Mouse (Mus musculus) adrenal gland, adult 2 months (tissue): ENCODE results near the gene Odf4. TPM values are rescaled to one million over a fixed set of nuclear protein-coding genes. Genes with fewer than 3 reads are reported as not detected.
"Not testable (repeated sequence)": the region's sequence is repeated elsewhere in the genome, so short reads cannot be mapped to it uniquely, and the experiment has no call there.

Experiments used
- DNase-seq: peaks from one replicate; pipeline ENCODE4 v3.0.0; 2021
- long read RNA-seq: library from polyadenylated mRNA; stranded (forward); transcript quantifications from one replicate; pipeline ENCODE4 v2.0.0, GENCODE M21; 2021
- polyA plus RNA-seq: library from polyadenylated mRNA; depleted of rRNA; stranded (reverse); fragments of >200 nt; gene quantifications from 2 replicates; pipeline ENCODE4 v1.2.3, GENCODE M21; 2012; rRNA removed
- total RNA-seq, 2 experiments: library from RNA; stranded (reverse); gene quantifications; 2 replicates each; pipeline ENCODE4 v1.2.3; 2021

The Odf4 gene
- total RNA-seq: not detected
- not detected in 2 replicates for polyA plus RNA-seq
- long read RNA-seq: 0 reads

DNA sequence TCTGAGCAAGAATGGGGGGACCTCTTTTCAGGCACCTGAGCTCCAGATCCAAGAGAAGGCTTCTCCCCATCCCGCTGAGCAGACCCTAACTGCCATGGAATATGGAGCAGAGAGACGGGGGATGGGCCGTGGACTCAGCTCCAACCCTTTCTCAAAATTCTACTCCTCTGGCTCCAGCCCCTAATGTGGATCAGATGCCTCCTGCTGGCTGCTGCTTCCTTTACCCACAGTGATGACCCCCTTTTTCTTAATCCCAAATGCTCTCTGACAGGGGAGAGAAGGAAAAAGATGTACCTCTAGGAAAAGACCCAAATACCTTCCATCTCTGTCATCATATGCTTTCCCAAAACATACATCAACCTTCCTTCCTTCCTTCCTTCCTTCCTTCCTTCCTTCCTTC lies at the start of gene Odf4:
Gene Odf4 (minus strand): TSS at position 101 of the 400 bp plus-strand sequence.
- DNase-seq: no peak

GRCm38 (mm10) chr11:68975601-68976000 lies 48.7 kb upstream of the Odf4 start:
- DNase-seq: no peak

DNA sequence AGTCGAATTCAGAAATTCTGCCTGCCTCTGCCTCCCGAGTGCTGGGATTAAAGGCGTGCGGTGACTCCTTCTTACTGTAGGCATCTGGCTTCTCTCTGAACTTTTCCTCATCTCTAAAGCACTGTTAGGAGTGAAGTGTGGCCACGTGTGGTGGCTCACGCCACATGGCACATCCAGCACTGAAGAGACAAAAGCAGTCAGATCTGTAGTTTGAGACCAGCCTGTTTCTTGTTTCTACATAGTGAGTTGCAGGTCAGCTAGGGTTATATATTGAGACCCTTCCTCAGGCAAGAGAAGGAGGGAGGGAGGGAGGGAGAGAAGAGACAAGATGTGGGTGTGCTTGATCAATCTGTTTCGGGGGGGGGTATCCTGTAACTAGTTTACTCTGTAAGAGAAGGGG lies 48.2 kb upstream of the Odf4 start, which contains the start of gene Rangrf:
Gene Rangrf (minus strand): TSS at position 101 of the 400 bp plus-strand sequence.
- no peak for DNase-seq

- no peak for DNase-seq
Measured at GRCm38 (mm10) chr11:68974059-68974450, 47.2 kb upstream of the Odf4 start.

DNA sequence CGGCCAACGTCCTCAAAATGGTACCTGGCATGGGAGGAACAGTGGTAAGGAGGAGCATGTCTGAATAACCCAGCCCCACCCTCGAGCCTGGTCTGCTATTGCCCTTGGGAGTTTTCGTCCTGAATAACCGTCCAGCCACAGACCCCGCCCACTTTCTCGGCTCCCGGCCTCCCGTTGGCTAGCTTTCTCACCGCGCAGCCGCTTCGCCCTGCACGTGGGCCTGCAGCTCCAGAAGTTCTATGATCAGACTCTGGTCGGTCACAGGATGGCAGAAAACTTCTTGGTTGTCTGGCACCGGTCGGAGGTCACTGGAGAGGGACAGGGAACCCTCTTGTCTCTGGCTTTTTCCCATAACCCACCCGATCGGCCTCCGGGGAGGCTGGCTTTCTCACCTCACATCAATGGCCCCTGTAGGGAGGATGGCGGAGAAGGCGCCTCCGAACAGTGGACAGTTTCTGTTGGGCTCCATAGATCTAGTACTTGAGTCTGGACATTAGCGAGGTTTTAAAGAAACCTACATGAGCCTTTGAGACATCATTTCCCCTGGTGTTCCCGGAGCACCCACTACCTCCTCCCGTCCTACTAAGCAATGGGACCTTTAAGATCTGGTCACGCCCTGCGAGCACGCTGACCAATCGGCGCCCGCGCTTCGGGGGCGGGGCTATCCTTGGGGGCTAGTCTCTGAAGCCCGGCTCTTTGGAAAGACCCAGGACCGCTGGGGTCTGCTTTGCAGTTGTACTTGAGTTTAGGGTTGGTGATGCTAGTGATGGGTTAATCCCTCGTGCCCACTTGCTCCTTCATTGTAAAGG lies 46.6 kb upstream of the Odf4 start:
- DNase-seq: peak; percentile 95

DNA sequence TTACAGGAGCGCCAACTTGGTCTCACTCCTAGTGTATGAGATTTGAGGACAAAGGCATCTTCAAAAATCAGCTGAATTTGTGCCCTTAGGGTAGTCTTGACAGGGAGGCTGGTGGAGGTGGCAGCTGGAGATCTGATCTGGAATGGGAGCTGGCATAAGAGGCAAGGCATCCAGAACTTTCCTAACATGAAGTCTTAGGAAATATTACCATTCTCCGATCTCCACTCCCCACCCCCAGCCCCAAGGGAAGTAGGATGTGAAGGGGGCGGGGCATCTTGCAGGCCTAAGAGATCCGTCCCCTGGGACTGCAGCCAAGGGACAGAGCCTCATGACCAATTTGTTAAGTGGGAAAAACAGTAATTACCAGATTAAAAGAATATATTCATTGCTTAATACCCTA lies 43.4 kb upstream of the Odf4 start:
- DNase-seq: peak; percentile 59

GRCm38 (mm10) chr11:68968752-68969151 lies 41.9 kb upstream of the Odf4 start:
- no peak for DNase-seq

DNA sequence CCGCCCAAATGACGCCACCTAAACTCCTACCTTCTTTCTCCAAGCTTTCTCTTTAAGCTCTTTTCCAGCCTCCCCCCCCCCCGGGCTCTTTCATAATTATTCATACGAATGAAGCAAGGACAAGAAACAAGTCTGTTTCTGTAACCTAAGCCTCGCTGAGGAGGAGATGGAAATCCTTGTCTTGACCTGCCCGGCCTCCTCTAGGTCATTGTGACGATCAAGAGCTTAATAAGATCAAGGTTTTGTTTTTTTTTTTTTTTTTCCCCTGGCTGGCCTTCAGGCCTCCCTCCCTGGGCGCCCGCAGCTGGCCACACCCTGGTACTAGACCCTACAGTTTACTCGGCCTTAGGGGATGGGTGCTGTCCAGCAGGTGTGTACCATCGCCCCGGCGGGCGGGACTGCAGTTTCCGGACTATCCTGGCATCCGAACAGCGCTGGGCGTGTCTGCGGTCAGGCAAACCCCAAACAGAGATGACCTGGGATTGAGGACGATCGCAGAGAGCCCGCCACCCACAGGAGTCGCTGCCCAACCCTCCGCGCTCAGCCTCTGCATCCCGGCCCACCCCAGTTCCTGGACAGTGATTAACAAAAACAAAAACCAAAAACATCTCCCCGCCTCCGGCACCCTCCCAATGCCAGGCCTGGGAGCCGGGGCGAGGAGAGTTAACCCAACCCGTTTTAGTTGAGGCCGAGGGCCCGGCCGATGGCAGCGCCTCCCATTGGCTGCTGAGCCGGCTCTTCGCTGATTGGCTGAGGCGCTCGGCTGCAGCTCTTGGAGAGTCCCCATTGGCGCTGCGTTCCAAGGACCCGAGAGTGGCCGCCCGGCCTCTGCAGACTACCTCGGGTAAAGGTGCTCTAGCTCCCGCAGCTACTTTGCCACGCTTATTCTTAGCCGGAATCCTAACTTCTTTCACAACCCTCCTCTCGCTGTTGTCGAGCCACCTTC lies 40.7 kb upstream of the Odf4 start, which contains the start of gene Slc25a35:
Gene Slc25a35 (plus strand): TSS at position 795 of the 946 bp plus-strand sequence.
- DNase-seq: peak; percentile 95

DNA sequence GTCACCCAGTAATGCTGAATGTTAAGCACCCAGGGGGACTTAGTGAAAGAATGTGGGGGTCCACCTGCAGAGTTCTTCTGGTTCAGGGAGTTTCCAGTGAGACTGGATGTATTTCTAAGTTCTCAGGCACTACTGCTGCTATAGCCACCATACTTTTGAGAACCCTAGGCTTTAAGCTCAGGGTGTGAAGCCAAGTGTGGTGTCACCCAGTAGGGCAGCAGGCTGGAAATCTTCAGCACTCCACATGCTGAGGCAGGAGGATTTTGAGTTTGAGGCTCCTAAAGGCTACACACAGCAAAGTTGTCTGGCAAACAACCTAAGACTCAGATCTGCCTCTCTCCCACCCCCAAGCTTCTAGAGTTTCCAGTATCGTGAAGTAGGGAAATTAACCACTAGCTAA lies 39.7 kb upstream of the Odf4 start:
- DNase-seq: no peak

DNA sequence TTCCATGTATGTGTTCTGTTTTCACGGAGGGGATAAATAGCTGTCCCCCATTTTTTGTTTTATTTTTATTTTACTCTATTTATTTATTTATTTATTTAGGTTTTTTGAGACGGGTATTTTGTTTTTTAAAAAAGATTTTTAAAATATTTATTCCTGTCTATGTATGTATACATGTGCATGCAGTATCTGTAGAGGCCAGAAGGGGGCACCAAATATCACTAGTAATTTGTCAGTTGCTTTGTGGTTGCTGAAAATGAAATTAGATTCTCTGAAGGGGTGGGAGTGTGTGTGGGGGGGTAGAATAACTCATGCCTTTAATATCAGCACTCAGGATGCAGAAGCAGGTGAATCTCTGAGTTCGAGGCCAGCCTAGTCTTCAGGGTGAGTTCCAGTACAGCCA lies 39.0 kb upstream of the Odf4 start:
- peak; percentile 40 for DNase-seq

DNA sequence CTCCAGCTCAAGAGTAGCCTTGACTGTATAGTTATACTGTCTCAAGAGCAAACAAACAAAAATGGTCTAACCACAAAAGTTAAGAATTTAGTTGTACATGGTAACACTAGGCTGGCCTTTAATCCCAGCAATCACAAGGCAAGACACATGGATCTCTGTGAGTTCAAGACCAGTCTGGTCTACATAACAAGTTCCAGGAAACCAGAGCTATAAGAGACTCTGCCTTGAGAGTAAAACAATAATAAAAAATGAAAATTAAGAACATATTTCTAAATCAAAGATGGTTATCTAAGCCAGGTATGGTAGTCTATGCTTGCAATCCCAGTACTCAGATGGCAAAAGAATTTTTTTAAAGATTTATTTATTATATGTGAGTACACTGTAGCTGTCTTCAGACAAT lies 38.2 kb upstream of the Odf4 start:
- no peak for DNase-seq

GRCm38 (mm10) chr11:68963405-68963804 lies 36.5 kb upstream of the Odf4 start:
- no peak for DNase-seq

DNA sequence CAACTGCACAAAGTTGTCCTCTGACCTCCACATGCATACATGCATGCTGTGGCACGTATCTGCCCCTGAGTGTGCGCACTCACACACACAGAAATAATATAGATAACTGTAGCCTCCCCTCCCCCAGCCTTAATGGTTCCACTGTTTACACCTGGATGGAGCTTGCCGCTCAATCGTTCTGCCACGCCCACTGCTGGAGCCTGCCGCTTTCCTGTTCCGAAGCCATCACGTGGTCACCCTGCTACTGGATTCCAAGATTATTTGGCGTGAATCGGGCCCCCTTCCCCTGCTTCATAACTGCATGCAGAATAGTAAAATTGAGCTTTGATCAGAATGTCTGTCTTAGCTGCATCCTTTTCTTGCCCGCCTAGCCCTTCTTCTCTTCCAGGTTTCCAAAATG lies 35.3 kb upstream of the Odf4 start:
- not testable (repeated sequence) for DNase-seq

- DNase-seq: no peak
Measured at GRCm38 (mm10) chr11:68961596-68961995, 34.7 kb upstream of the Odf4 start.

GRCm38 (mm10) chr11:68957971-68958370 lies 31.1 kb upstream of the Odf4 start:
- DNase-seq: no peak

DNA sequence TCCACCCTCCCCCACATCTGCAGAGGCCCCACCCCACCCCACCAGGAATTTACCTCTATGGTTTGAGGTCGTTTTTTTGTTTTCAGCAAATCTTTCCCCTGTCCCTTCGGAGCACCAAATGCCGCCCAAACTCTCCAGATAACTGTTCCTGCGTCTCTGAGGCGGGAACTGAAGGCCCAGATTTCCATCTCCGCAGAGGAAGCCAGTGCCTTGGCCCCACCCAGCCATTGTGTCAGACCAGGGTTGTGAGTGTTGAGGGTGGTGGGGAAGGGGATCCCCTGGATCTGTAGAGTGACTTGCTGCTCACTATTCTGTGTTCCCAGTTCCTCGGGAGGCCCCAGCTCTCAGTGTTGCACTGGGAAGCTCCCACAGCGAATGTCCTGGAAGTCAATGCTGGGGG lies 30.4 kb upstream of the Odf4 start, which contains the start of gene Arhgef15:
Gene Arhgef15 (minus strand): TSS at position 173 of the 400 bp plus-strand sequence.
- no peak for DNase-seq

DNA sequence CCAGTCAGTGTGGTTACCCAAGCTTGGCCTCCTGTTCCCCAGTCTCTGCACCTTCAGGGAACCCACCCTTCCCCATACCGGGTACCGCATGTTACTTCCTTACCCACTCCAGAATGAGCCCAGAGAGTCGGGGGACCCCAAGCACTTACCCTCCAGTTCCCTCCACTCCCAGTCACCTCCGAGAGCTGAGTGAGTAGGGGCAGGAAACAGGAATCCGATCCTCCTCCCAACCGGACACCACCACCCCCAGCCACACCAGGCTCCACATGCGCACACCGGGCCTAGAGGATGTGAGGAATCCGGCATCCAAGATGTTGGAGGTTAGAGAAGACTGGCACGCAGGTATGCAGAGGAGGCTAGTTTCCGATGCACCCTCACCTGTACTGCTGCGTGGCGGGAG lies 29.8 kb upstream of the Odf4 start:
- peak; percentile 50 for DNase-seq

DNA sequence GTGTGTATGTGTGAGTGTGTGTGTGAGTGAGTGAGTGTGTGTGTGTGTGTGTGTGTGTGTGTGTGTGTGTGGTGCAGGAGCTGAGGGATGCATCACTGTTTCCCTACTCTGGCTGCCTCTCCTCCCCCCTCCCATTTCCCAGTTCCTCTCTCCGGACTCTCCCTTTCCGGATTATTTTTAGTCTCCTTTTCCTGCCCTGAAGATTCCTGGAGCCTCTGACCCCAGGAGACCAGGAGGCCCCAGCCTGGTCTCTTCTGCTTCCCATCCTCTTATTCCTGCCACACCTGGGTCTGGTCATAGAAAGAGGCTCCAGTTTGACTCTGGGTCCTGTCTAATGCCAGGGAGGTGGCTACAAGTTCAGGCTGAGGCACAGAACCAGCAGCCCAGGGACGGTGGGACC lies 29.2 kb upstream of the Odf4 start:
- no peak for DNase-seq

DNA sequence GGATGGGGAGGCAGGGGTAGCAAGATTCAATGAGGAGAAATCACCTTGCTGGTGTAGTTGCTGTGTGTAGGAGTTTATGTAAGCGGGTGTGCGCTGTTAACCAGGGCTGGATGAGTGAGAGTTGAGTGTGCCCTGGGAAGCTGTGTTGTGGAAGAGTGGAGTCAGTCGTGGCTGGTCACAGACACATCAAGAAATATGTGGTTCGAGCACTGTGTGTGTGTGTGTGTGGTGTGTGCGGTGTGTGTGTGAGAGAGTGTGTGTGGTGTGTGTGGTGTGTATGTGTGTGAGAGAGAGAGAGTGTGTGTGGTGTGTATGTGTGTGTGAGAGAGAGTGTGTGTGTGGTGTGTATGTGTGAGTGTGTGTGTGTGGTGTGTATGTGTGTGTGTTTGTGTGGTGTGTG lies 28.6 kb upstream of the Odf4 start:
- DNase-seq: no peak

DNA sequence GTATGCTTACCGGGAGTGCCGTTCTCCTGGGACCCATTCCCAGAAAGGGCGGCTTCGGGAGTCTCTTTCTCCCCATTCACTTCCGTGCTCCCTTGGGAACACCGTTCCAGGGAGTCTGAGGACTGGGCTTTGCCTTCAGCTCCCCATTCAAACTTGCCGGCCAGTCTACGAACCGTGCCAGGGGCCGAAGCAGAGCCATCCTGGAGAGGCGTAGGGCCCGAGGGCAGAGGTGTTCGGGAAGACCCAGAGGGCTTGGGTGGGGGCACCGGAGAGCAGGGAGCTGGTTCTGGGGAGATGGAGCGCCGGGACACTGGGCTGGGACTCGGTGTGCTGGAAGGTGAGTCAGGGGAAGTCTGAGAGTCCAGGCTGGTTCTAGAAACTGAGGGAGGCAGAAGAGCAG lies 27.5 kb upstream of the Odf4 start:
- DNase-seq: no peak

DNA sequence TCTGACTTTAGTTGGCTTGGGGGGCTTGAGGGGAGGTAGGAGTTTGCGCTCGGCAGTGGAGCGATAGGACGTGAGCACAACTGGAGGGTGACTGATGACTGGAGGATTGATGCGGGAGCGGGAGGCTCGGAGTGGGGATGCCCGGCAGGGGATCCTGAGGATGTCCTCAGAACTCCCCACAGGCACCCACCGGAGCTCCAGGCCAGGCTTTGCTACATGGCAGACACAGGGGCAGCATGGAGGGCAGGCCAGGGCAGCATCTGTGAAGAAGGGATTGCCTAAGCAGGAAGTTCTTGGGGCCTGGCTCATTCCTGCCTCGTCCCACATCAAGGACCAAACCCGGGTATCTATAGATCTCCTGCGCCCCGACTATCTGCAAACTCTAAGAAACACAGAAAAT lies 27.0 kb upstream of the Odf4 start:
- no peak for DNase-seq

DNA sequence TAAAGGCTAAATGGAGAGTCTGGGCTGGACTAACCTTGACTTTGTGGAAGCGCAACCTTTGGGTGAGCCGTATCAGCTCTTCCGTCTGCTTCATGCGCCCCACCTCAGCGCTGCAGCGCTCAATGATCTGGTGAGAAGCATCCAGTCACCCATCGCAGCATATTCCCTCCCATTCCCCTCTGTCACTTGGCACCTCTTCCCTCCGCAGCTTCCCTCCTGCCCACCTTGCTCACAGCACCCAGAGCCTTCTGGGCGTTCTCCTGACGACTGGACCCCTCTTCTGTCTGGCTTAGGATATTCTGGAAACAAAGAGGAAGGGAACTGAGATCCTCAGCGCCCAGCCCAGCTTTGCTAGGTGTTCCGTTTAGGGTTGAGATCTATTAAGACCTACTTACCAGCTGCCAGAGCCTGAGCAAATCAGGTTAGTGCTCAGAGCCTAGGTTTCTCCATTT lies 20.7 kb upstream of the Odf4 start:
- no peak for DNase-seq
